Mouse (Mus musculus): ENCODE measurements around the gene Col19a1. TPM values are rescaled to one million over a fixed set of nuclear protein-coding genes. Genes with fewer than 3 reads are reported as not detected.

The Col19a1 gene
- polyA plus RNA-seq, 1 experiment from 2014 or later = 1.9 TPM

DNA sequence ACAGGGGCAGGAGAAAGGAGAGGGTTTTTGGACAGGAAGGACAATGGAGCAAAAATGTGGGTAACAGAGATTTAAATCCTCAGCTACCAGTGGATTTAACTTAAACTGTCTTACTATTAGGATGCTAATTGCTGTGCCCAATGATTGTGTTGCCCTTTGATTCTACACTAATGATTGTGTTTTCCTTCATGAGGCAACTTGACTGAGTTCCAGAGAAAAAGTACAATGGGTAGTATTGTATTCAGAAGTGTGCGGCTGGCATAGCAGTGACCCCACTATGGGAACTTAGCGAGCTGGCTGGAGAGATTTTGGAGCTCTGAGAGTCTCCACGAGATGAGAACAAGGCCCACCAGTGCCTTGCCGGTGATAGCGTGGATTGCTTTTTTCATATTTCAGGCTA lies 159.0 kb downstream of the Col19a1 start:
- H3K4me1 ChIP-seq (ENCODE audit: control insufficient read depth, insufficient read depth, low read length) = no peaks in the 10 kb centered on the region
- H3K36me3 ChIP-seq (ENCODE audit: control insufficient read depth, insufficient read depth, low read length) = no peaks in the 10 kb centered on the region
- H3K9ac ChIP-seq (ENCODE audit: low read length) = no peak overlapping the region
- H3K27ac ChIP-seq (ENCODE audit: low read depth, low read length) = no peak overlapping the region
- ATAC-seq (ENCODE audit: insufficient read depth, low FRiP score, low TSS enrichment) (no peak), DNase-seq (ENCODE audit: low spot score) (no peak)
- H3K9me3 ChIP-seq (ENCODE audit: control insufficient read depth, low read length) = no peaks in the 10 kb centered on the region
- no peaks in the 10 kb centered on the region for H3K27me3 ChIP-seq (ENCODE audit: control insufficient read depth, insufficient read depth, low read length)
- 87% methylated on average over 5 of the region's 5 CpGs for WGBS
- H3K4me2 ChIP-seq (ENCODE audit: low read depth) = no peak overlapping the region
- no peak overlapping the region for H3K4me3 ChIP-seq (ENCODE audit: low read depth, low read length)

DNA sequence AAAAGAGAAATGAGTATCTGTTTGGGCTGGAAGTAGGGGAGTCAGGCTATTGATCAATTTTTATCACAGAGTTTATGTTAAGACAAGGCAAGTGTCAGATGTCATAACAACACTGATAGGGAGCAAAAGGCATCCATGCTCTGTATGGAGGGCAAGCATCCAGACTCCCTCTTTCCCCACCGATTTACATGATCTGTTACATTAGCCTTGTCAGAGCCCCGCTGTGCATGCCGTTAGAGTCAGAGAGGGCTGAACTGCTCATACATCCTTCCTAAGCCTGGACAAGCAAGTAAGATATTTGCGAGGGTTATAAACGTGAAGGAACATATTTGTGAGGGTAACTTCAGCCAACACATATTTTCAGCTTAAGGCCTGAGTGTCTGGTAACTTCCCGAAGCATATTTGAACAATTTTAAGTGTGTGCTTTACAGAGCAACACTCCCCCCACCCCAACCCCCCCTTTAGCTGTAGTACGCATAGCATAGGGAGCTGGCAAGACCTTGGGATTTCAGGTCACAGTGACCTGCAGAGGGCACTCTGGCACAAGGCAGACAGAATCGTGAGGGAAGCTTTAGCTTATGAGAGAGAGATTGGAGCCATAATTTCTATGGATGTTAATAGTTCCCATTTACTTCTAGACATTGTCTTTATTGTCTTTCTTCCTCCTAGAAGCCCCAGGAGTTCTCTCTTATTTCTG lies 209.0 kb downstream of the Col19a1 start:
- WGBS = 49% methylated on average over 8 of the region's 8 CpGs
- Histone ChIP-seq H3K27ac (ENCODE audit: low read depth, low read length) (no peak overlapping the region), H3K9me3 (ENCODE audit: control insufficient read depth, low read length) (no peaks in the 10 kb centered on the region), H3K4me2 (ENCODE audit: low read depth) (no peak overlapping the region), H3K27me3 (ENCODE audit: control insufficient read depth, insufficient read depth, low read length) (no peaks in the 10 kb centered on the region), H3K4me1 (ENCODE audit: control insufficient read depth, insufficient read depth, low read length) (no peaks in the 10 kb centered on the region), H3K9ac (ENCODE audit: low read length) (no peak overlapping the region), H3K4me3 (ENCODE audit: low read depth, low read length) (no peak overlapping the region), H3K36me3 (ENCODE audit: control insufficient read depth, insufficient read depth, low read length) (no peaks in the 10 kb centered on the region)
- DNase-seq (ENCODE audit: low spot score) = peak; percentile 61
- ATAC-seq (ENCODE audit: insufficient read depth, low FRiP score, low TSS enrichment) = no peak

DNA sequence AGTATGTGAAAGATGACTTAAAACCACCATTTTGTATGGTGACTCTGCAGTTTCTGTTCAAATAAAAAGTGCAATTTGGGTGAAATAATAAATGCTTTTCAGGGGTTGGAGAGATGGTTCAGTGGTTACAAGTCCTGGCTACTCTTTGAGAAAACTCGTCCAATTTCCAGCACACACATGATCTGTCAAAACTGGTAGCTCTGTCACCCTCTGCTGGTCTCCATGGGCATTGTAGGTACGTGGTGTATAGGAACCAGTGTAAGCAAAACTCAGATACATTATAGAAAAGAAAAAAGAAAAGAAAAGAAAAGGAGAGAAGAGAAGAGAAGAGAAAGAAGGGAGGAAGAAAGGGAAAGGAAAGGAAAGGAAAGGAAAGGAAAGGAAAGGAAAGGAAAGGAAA lies 212.4 kb downstream of the Col19a1 start:
- Histone ChIP-seq H3K27ac (ENCODE audit: low read depth, low read length) (no peak overlapping the region), H3K4me3 (ENCODE audit: low read depth, low read length) (no peak overlapping the region), H3K4me2 (ENCODE audit: low read depth) (no peak overlapping the region), H3K36me3 (ENCODE audit: control insufficient read depth, insufficient read depth, low read length) (no peaks in the 10 kb centered on the region), H3K9ac (ENCODE audit: low read length) (no peak overlapping the region), H3K9me3 (ENCODE audit: control insufficient read depth, low read length) (no peaks in the 10 kb centered on the region), H3K27me3 (ENCODE audit: control insufficient read depth, insufficient read depth, low read length) (no peaks in the 10 kb centered on the region), H3K4me1 (ENCODE audit: control insufficient read depth, insufficient read depth, low read length) (no peaks in the 10 kb centered on the region)
- DNase-seq (ENCODE audit: low spot score) = peak; percentile 48
- ATAC-seq (ENCODE audit: insufficient read depth, low FRiP score, low TSS enrichment) = no peak; the same call in 1 of the 2 replicates
- 35% methylated on average over 2 of the region's 2 CpGs for WGBS

- H3K27ac ChIP-seq (ENCODE audit: low read depth, low read length) = no peak overlapping the region
- no peaks in the 10 kb centered on the region for H3K27me3 ChIP-seq (ENCODE audit: control insufficient read depth, insufficient read depth, low read length)
- H3K4me2 ChIP-seq (ENCODE audit: low read depth) = no peak overlapping the region
- no peak for ATAC-seq (ENCODE audit: insufficient read depth, low FRiP score, low TSS enrichment)
- no peak overlapping the region for H3K9ac ChIP-seq (ENCODE audit: low read length)
- H3K4me3 ChIP-seq (ENCODE audit: low read depth, low read length) = no peak overlapping the region
- no peaks in the 10 kb centered on the region for H3K9me3 ChIP-seq (ENCODE audit: control insufficient read depth, low read length)
- no peaks in the 10 kb centered on the region for H3K4me1 ChIP-seq (ENCODE audit: control insufficient read depth, insufficient read depth, low read length)
- no peaks in the 10 kb centered on the region for H3K36me3 ChIP-seq (ENCODE audit: control insufficient read depth, insufficient read depth, low read length)
- WGBS = 85% methylated on average over 3 of the region's 3 CpGs
- DNase-seq (ENCODE audit: low spot score) = no peak
Measured at GRCm38 (mm10) chr1:24373671-24374070, 213.6 kb downstream of the Col19a1 start.

DNA sequence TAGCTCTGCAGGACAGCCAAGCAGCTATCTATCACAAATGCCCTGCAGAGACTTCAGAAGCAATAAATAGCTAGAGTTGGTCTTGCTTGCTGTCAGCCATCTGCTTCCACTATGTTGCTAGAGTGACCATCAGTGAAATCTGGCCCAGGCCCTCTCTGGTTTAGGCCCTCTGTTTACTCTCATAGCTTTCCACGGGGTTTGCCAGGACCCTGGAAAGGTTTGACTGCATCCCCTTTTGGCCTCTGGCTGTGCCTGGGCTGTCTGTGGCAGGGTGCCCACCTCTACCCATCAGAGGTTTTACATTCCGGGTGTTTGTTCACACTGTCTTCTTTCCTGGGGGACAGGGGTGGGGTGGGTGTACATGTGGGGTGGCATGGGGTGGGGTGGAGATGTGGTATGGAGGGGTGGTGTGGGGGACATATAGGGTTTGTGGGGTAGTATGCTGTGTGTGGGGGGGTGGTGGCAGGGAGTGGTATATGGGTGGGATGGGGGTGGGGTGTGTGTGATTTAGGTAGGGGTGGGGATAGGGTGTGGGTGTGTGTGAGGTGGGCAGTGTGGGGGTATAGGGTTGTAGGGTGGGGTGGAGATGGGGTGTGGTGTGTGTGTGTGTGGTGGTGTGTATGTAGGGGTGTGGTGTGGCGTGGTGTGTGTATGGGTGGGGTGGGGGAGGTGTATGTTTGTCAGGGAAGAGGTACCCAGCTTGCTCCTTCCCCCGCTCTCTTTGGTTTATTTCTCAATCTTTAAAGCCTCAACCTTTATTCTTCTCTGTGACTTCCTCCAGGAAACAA lies 214.6 kb downstream of the Col19a1 start:
- Histone ChIP-seq H3K4me2 (ENCODE audit: low read depth) (no peak overlapping the region), H3K4me3 (ENCODE audit: low read depth, low read length) (no peak overlapping the region), H3K27me3 (ENCODE audit: control insufficient read depth, insufficient read depth, low read length) (no peaks in the 10 kb centered on the region), H3K9me3 (ENCODE audit: control insufficient read depth, low read length) (no peaks in the 10 kb centered on the region), H3K36me3 (ENCODE audit: control insufficient read depth, insufficient read depth, low read length) (no peaks in the 10 kb centered on the region), H3K4me1 (ENCODE audit: control insufficient read depth, insufficient read depth, low read length) (no peaks in the 10 kb centered on the region), H3K27ac (ENCODE audit: low read depth, low read length) (no peak overlapping the region), H3K9ac (ENCODE audit: low read length) (no peak overlapping the region)
- DNase-seq (ENCODE audit: low spot score) (no peak), ATAC-seq (ENCODE audit: insufficient read depth, low FRiP score, low TSS enrichment) (no peak)
- WGBS = 85% methylated on average over 4 of the region's 4 CpGs

DNA sequence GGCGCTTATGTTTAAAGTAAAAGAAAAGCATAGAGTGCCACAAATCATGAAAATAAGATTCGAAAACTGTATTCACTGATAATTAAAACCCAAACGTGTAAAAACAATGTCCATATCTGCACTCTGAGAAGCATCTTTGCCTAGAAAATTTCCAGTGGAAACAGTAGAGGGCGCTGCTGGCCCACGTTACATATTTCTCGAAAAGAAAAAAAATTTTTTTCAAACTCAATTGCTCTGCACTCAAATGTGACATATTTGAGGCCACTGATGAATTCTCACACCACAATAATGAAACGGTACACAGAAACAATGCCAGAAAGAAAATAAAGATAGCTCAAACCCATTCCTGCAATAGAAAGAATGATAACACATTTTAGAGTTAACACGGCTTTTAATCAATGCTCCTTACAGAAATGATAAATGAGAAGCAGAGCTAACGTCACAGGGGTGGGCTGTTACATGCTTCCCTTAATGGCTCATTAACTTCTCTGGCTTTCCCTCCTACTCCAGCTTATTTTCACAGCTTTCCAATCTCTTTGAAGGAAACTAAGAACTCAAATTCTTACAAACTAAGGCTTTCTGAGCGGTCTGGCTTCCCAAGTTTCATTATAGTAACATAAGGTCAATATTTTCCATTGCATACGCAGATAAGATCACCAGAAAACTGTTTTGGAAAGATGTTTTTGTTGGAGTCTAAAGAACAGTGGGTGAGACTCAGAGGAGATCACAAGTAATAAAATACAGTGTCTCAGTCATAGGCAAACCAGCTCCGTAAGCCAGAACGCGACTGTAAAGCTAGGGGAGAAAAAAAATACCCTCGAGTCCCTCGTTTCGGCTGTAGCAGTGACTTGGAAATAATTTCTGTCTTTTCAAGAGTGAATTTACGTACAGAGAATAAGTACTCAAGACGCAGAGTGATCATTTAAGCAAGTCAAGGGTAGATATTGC lies 219.4 kb downstream of the Col19a1 start:
- 50% methylated on average over 19 of the region's 19 CpGs for WGBS
- ATAC-seq (ENCODE audit: insufficient read depth, low FRiP score, low TSS enrichment) (no peak), DNase-seq (ENCODE audit: low spot score) (peak; percentile 53)
- no peak overlapping the region for H3K9ac ChIP-seq (ENCODE audit: low read length)
- no peaks in the 10 kb centered on the region for H3K27me3 ChIP-seq (ENCODE audit: control insufficient read depth, insufficient read depth, low read length)
- H3K4me1 ChIP-seq (ENCODE audit: control insufficient read depth, insufficient read depth, low read length) = no peaks in the 10 kb centered on the region
- no peak overlapping the region for H3K27ac ChIP-seq (ENCODE audit: low read depth, low read length)
- H3K4me3 ChIP-seq (ENCODE audit: low read depth, low read length) = no peak overlapping the region
- H3K4me2 ChIP-seq (ENCODE audit: low read depth) = no peak overlapping the region
- H3K9me3 ChIP-seq (ENCODE audit: control insufficient read depth, low read length) = no peaks in the 10 kb centered on the region
- H3K36me3 ChIP-seq (ENCODE audit: control insufficient read depth, insufficient read depth, low read length) = no peaks in the 10 kb centered on the region

DNA sequence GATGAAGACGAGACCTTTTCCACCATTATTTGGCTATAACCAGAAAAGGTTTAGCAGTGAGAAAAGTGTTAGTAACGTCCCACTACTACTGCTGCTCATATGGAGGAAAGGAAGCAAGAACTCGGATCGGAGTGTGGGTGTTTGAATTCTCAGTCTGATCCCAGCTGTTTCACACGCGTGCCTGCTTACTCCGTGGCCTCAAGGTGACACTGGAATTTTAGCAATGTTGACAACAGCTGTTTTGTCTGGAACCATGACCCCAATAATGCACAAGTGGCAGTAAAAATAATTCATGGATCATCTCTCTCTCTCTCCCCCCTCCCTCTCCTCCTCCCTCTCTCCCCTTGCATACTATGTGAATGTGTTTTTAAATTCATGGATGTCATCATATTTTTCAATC lies 222.5 kb downstream of the Col19a1 start:
- Histone ChIP-seq H3K27me3 (ENCODE audit: control insufficient read depth, insufficient read depth, low read length) (no peaks in the 10 kb centered on the region), H3K4me2 (ENCODE audit: low read depth) (no peak overlapping the region)

DNA sequence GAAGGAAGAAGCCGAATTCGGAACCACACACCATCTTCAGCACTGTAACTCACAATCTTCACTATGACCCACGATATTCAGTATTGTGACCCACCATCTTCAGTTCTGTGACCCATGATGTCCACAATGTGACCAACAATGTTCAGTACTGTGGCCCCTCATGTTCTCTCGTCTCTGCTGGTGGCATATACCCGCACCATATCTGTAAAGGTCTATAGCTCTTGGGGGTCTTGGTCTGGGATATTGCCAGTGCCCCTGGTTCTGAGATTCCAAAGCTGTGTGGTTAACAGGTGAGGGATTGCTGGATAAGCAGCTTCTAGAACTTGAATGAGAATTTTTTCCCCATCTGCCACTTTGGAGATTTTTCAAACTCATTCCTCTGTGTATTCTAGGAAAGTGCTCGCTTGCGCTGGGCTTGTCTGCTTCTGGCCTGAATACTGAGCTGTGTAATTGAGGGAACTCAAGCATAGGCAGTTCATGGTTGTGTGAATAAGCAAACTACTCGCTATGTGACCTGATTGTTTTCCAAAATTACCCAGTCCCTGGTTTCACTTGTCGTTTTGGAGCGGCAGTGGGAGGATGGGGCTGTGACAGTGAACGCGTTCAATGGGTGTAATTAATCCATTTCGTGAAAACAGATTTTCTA lies 225.2 kb downstream of the Col19a1 start:
- no peaks in the 10 kb centered on the region for H3K4me1 ChIP-seq (ENCODE audit: control insufficient read depth, insufficient read depth, low read length)
- H3K9ac ChIP-seq (ENCODE audit: low read length) = no peak overlapping the region
- no peak overlapping the region for H3K4me2 ChIP-seq (ENCODE audit: low read depth)
- H3K27ac ChIP-seq (ENCODE audit: low read depth, low read length) = no peak overlapping the region
- H3K36me3 ChIP-seq (ENCODE audit: control insufficient read depth, insufficient read depth, low read length) = no peaks in the 10 kb centered on the region
- ATAC-seq (ENCODE audit: insufficient read depth, low FRiP score, low TSS enrichment) = no peak
- no peaks in the 10 kb centered on the region for H3K27me3 ChIP-seq (ENCODE audit: control insufficient read depth, insufficient read depth, low read length)
- WGBS = 89% methylated on average over 13 of the region's 13 CpGs
- no peak for DNase-seq (ENCODE audit: low spot score)
- no peak overlapping the region for H3K4me3 ChIP-seq (ENCODE audit: low read depth, low read length)
- H3K9me3 ChIP-seq (ENCODE audit: control insufficient read depth, low read length) = no peaks in the 10 kb centered on the region

More for the DNA sequence above, 222.5 kb downstream of the Col19a1 start:
- no peak overlapping the region for H3K9ac ChIP-seq (ENCODE audit: low read length)
- no peaks in the 10 kb centered on the region for H3K4me1 ChIP-seq (ENCODE audit: control insufficient read depth, insufficient read depth, low read length)
- DNase-seq (ENCODE audit: low spot score) (no peak), ATAC-seq (ENCODE audit: insufficient read depth, low FRiP score, low TSS enrichment) (no peak)
- H3K4me3 ChIP-seq (ENCODE audit: low read depth, low read length) = no peak overlapping the region
- no peak overlapping the region for H3K27ac ChIP-seq (ENCODE audit: low read depth, low read length)
- no peaks in the 10 kb centered on the region for H3K9me3 ChIP-seq (ENCODE audit: control insufficient read depth, low read length)
- H3K36me3 ChIP-seq (ENCODE audit: control insufficient read depth, insufficient read depth, low read length) = no peaks in the 10 kb centered on the region
- 70% methylated on average over 7 of the region's 7 CpGs for WGBS
